In the genomic region with DNA sequence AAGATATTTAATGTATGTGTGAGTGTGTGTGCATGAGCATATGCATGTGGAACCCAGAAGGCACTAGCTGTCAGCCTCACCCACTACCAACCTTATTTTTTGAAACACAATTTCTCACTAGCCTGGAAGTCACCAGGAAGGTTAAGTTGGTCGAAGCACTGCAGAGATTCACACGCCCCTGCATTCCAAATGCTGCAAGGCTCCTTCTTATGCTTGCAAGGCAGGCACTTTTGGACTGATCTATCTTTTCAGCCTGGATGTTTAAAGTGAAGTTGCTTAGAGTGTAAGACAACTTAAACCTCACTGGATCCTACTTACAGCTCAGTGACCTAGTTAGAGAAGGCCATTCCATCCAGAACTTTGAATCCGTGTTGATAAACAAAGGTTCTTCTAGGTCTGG, we compare ENCODE assay signal across 19 mouse cellular contexts. TPM values are rescaled to one million over a fixed set of nuclear protein-coding genes. Genes with fewer than 3 reads are reported as not detected.
DNase-seq lines count a peak whose midpoint lies in the region; ATAC-seq and TF ChIP-seq lines count a peak whose summit lies in the region.
"Had no signal": no experiment of that assay in that cellular context is flagged by ENCODE, and none has a peak within 500 bp of the region (broad histone marks: within the 10 kb centered on the region; RNA-seq: fewer than 3 reads in every experiment).

No protein-coding gene starts in this region.

- H3K9me3 ChIP-seq in midbrain, embryonic 11.5 days (ENCODE audit: control insufficient read depth, low read length): no peaks in the 10 kb centered on the region
- no peaks in the 10 kb centered on the region for H3K9me3 ChIP-seq in midbrain, postnatal 0 days (ENCODE audit: low read length)
- H3K9me3 ChIP-seq: embryonic facial prominence, embryonic 10.5 days; embryonic facial prominence, embryonic 12.5 days; forebrain, embryonic 13.5 days; forebrain, embryonic 15.5 days had no signal

- H3K27me3 ChIP-seq in midbrain, embryonic 11.5 days (ENCODE audit: control insufficient read depth, insufficient read depth, low read length): no peaks in the 10 kb centered on the region
- H3K27me3 ChIP-seq in midbrain, postnatal 0 days (ENCODE audit: insufficient read depth, low read length): no peaks in the 10 kb centered on the region
- H3K27me3 ChIP-seq: embryonic facial prominence, embryonic 12.5 days; forebrain, embryonic 13.5 days; forebrain, embryonic 15.5 days had no signal

- H3K4me1 ChIP-seq in midbrain, embryonic 11.5 days (ENCODE audit: control insufficient read depth, insufficient read depth, low read length): no peaks in the 10 kb centered on the region
- H3K4me1 ChIP-seq in midbrain, postnatal 0 days (ENCODE audit: insufficient read depth, low read length): no peaks in the 10 kb centered on the region
- H3K4me1 ChIP-seq: embryonic facial prominence, embryonic 10.5 days; embryonic facial prominence, embryonic 12.5 days; forebrain, embryonic 13.5 days; forebrain, embryonic 15.5 days had no signal

- 88% methylated on average over 3 of the region's 3 CpGs for WGBS in midbrain, embryonic 11.5 days
- WGBS in midbrain, postnatal 0 days: 87% methylated on average over 3 of the region's 3 CpGs

- H3K27ac ChIP-seq in midbrain, embryonic 11.5 days (ENCODE audit: low read depth, low read length): no peak overlapping the region
- H3K27ac ChIP-seq in midbrain, postnatal 0 days (ENCODE audit: low read depth, low read length): no peak overlapping the region
- H3K27ac ChIP-seq: embryonic facial prominence, embryonic 10.5 days; embryonic facial prominence, embryonic 12.5 days; forebrain, embryonic 13.5 days; forebrain, embryonic 15.5 days had no signal

- no peak overlapping the region for H3K4me3 ChIP-seq in midbrain, embryonic 11.5 days (ENCODE audit: low read depth, low read length)
- no peak overlapping the region for H3K4me3 ChIP-seq in midbrain, postnatal 0 days (ENCODE audit: low read depth, low read length)
- H3K4me3 ChIP-seq: embryonic facial prominence, embryonic 10.5 days; embryonic facial prominence, embryonic 12.5 days; forebrain, embryonic 13.5 days; forebrain, embryonic 15.5 days had no signal

- no peak overlapping the region for H3K9ac ChIP-seq in midbrain, embryonic 11.5 days (ENCODE audit: low read length)
- no peak overlapping the region for H3K9ac ChIP-seq in midbrain, postnatal 0 days (replicated peaks; ENCODE audit: low read length, poor library complexity, severe bottlenecking)
- H3K9ac ChIP-seq: embryonic facial prominence, embryonic 12.5 days; forebrain, embryonic 13.5 days; forebrain, embryonic 15.5 days; forebrain, postnatal 0 days had no signal

- no peak for TF ChIP-seq CTCF in midbrain, postnatal 0 days (IDR thresholded peaks at IDR 0.05)

- H3K4me2 ChIP-seq in midbrain, embryonic 11.5 days: no peak overlapping the region
- H3K4me2 ChIP-seq in midbrain, postnatal 0 days (ENCODE audit: low read depth, low read length, poor library complexity, severe bottlenecking): no peak overlapping the region
- H3K4me2 ChIP-seq: embryonic facial prominence, embryonic 12.5 days; forebrain, embryonic 13.5 days; forebrain, embryonic 15.5 days had no signal

- no peaks in the 10 kb centered on the region for H3K36me3 ChIP-seq in midbrain, embryonic 11.5 days (ENCODE audit: control insufficient read depth, insufficient read depth, low read length)
- no peaks in the 10 kb centered on the region for H3K36me3 ChIP-seq in midbrain, postnatal 0 days (ENCODE audit: insufficient read depth, low read length)
- H3K36me3 ChIP-seq: embryonic facial prominence, embryonic 10.5 days; embryonic facial prominence, embryonic 12.5 days; forebrain, embryonic 15.5 days had no signal

- ATAC-seq in midbrain, embryonic 11.5 days (ENCODE audit: low FRiP score): no peak
- ATAC-seq in midbrain, postnatal 0 days (ENCODE audit: low FRiP score): no peak
- ATAC-seq: forebrain, embryonic 13.5 days; forebrain, embryonic 15.5 days; forebrain, postnatal 0 days had no signal

- DNase-seq in heart, adult 11 months: peak; percentile 64
- no peak for DNase-seq in heart, adult 9 months (ENCODE audit: low spot score in 2 of 2)
- peak; percentile 23 for DNase-seq in midbrain, embryonic 11.5 days (ENCODE audit: low spot score, missing footprints)
- no peak for DNase-seq in midbrain, postnatal 0 days (ENCODE audit: low spot score)
- DNase-seq in kidney, postnatal 36 days: no peak
- DNase-seq: adrenal gland, adult 2 months; adrenal gland, postnatal 10 days; adrenal gland, postnatal 25 days; cerebellum, adult 11-12 months; cerebellum, adult 2 months; cerebellum, adult 9-10 months; cerebellum, postnatal 10 days; cerebellum, postnatal 25 days; forebrain, postnatal 0 days had no signal

RNA-seq across cellular contexts. Expression of a gene that starts 56.7 kb away (rescaled TPM):
- 3.0 and 3.8 TPM in 2 replicates for polyA plus RNA-seq in midbrain, embryonic 11.5 days (2014; fragmentation: Nextera tagmentation; extraction: Ambion mirVana)
- total RNA-seq in midbrain, postnatal 0 days (2014; rRNA removed): 9.5 and 10.1 TPM in 2 replicates
- polyA plus RNA-seq in midbrain, postnatal 0 days (2015; fragmentation: Nextera tagmentation; extraction: Ambion mirVana): 6.3 and 7.6 TPM in 2 replicates
- total RNA-seq: MEL had no signal

Comparison
In these comparisons a context has a peak if more than half of its experiments do, and no peak if none do; other contexts are left out.
1. DNase-seq: peak in heart, adult 11 months (single experiment) and midbrain, embryonic 11.5 days (single experiment); none in heart, adult 9 months (0 of 2), midbrain, postnatal 0 days (single experiment) and kidney, postnatal 36 days (0 of 2).